Mouse (Mus musculus): ENCODE results near the gene Cyb5d2. TPM values are rescaled to one million over a fixed set of nuclear protein-coding genes. Genes with fewer than 3 reads are reported as not detected.

Gene Cyb5d2
- 3.7 TPM for total RNA-seq (2023)

GRCm38 (mm10) chr11:72795455-72796295 is at the start of gene Cyb5d2, which contains the start of gene Zzef1:
Gene Cyb5d2 (minus strand): TSS chr11:72796142.
Gene Zzef1 (plus strand): TSS chr11:72796226.

Other genes starting within 250 kb of the Cyb5d2 start
- gene Spns3, start 245.6 kb downstream of the Cyb5d2 start, total RNA-seq (2023), result 3.0 TPM
- gene Ube2g1, start 188.9 kb downstream of the Cyb5d2 start, total RNA-seq (2023), result 34.3 TPM
- gene Ankfy1, start 106.1 kb downstream of the Cyb5d2 start, total RNA-seq (2023), result 60.3 TPM
- 87.4 TPM for gene Zzef1, start 84 bp upstream of the Cyb5d2 start, total RNA-seq (2023)
- gene Atp2a3, start 165.0 kb upstream of the Cyb5d2 start, total RNA-seq (2023), result 241 TPM
- 1.3 TPM for gene P2rx1, start 203.0 kb upstream of the Cyb5d2 start, total RNA-seq (2023)
- gene Camkk1, start 222.9 kb upstream of the Cyb5d2 start, total RNA-seq (2023), result 5.8 TPM